Mouse (Mus musculus) skeletal muscle tissue, postnatal 0 days (tissue): ENCODE data around the gene Cdr1. TPM values are rescaled to one million over a fixed set of nuclear protein-coding genes. Genes with fewer than 3 reads are reported as not detected.

Experiments
- microRNA-seq, 2 experiments: library from miRNA; unstranded; fragments of <30 nt; microRNA quantifications; one replicate each; pipeline ENCODE4; 2016
- polyA plus RNA-seq: library from polyadenylated mRNA; unstranded; fragments of >200 nt; fragmentation: Nextera tagmentation; extraction: Ambion mirVana; gene quantifications from 2 replicates; pipeline ENCODE4 v1.2.1, GENCODE M21; 2015

Gene Cdr1
- 0.13 TPM in 1 of 2 replicates, not detected in the other for polyA plus RNA-seq

DNA sequence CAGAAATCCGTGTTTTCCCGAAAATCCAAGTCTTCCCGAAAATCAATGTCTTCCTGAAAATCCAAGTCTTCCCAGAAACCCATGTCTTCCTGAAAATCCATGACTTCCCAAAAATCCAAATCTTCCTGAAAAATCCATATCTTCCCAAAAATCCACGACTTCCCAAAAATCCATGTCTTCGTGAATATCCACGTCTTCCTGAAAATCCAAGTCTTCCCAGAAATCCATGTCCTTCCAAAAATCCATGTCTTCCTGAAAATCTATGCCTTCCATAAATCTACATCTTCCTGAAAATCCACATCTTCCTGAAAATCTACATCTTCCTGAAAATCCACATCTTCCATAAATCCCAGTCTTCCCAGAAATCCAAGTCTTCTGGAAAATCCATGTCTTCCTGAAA is at the start of gene Cdr1:
Gene Cdr1 (minus strand): TSS at position 101 of the 400 bp plus-strand sequence.

Small RNAs within 50 kb of the gene (microRNA-seq; reads per million reads assigned to microRNA genes)
- 0 reads per million in 2 experiments for gene Gm24396
